Mouse (Mus musculus) cerebellum, adult 11 months (tissue): ENCODE results near the gene Defb10.
"Not testable (repeated sequence)": the region's sequence is repeated elsewhere in the genome, so short reads cannot be mapped to it uniquely, and the experiment has no call there.

Experiments
- DNase-seq: peaks from one replicate; pipeline ENCODE4 v3.0.0; 2022

Gene Defb10

GRCm38 (mm10) chr8:21858586-21858985 is at the start of gene Defb10:
Defb10 (plus strand) TSS chr8:21858901.
- not testable (repeated sequence) for DNase-seq

DNA sequence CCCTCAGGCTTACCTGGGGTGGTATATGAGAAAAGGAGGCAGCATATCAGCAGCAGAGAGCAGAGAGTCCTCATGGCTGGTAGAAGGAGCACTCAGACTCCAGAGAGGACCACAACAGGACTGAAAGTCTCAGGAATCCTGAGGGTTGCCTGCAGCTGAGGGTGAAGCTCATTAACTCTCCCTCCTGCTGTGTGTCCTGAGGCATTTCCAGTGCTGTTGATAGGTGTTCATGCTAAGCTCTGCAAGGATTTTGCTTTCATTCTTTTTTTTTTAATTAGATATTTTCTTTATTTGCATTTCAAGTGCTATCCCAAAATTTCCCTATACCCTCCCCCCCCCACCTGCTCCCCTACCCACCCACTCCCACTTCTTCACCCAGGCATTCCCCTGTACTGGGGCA is 26.6 kb downstream of the Defb10 start, which contains the start of gene Defb9:
TSS of gene Defb9 (minus strand) at position 101 of the 400 bp plus-strand sequence.
- DNase-seq = not testable (repeated sequence)

GRCm38 (mm10) chr8:21906290-21906689 is 47.6 kb downstream of the Defb10 start, which contains the start of gene Defb11:
Defb11 (minus strand) TSS chr8:21906412.
- DNase-seq = not testable (repeated sequence)
